In genomic region chr2:166340196-166340595, GRCm38 (mm10) we compare ENCODE assay signal across 12 mouse cellular contexts.
"Had no signal": no experiment of that assay in that cellular context is flagged by ENCODE, and none has a peak within 500 bp of the region (broad histone marks: within the 10 kb centered on the region; RNA-seq: fewer than 3 reads in every experiment).

No protein-coding gene starts in this region.

- H3K9ac ChIP-seq: lung, embryonic 14.5 days; midbrain, embryonic 12.5 days; neural tube, embryonic 12.5 days; stomach, embryonic 15.5 days had no signal

- H3K27me3 ChIP-seq: neural tube, embryonic 12.5 days; stomach, embryonic 15.5 days had no signal

- H3K4me3 ChIP-seq: midbrain, embryonic 10.5 days; midbrain, embryonic 12.5 days; neural tube, embryonic 12.5 days; stomach, embryonic 15.5 days had no signal

- H3K36me3 ChIP-seq: midbrain, embryonic 10.5 days; midbrain, embryonic 12.5 days; neural tube, embryonic 12.5 days; stomach, embryonic 15.5 days had no signal

- H3K27ac ChIP-seq: midbrain, embryonic 10.5 days; midbrain, embryonic 12.5 days; neural tube, embryonic 12.5 days; stomach, postnatal 0 days had no signal

- DNase-seq: lung, adult 18-20 months; lung, embryonic 14.5 days; lung, postnatal 10 days; lung, postnatal 4 days; midbrain, embryonic 14.5 days; right cerebral cortex, postnatal 14 days; thymus, postnatal 25 days had no signal

- H3K9me3 ChIP-seq: midbrain, embryonic 12.5 days; neural tube, embryonic 12.5 days; stomach, embryonic 15.5 days had no signal

- H3K4me2 ChIP-seq: lung, embryonic 14.5 days; midbrain, embryonic 12.5 days; neural tube, embryonic 12.5 days; stomach, embryonic 15.5 days had no signal
